22 mouse cellular contexts compared by ENCODE assay signal in the genomic region with DNA sequence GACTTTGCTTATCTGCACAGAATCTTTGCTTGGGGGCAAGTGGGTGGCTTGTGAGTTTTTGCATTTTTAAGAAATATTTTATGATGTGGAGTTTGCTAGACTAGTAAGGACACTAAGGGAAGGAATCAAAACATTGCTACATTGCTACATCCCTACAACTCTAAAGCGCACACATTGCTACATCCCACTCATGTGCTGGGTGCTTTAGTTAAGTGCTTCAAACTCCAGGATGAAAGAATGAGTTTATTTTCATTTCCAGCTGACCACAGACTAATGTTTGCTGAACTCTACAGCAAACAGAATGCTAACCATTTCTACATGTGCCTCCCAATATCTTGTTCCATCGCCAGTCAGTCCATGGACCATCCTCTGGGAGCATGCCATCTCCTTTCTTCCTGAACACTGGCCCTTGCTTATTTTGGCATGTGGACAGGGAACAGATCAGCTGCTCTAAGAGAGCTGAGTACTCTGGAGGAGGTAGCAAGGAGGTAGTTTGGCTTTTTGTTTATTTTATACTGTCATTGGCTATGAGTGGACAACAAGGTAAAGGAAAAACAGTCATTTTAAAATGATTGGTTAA. TPM values are rescaled to one million over a fixed set of nuclear protein-coding genes. Genes with fewer than 3 reads are reported as not detected.
DNase-seq lines count a peak whose midpoint lies in the region; ATAC-seq and TF ChIP-seq lines count a peak whose summit lies in the region.
"Had no signal": no experiment of that assay in that cellular context is flagged by ENCODE, and none has a peak within 500 bp of the region (broad histone marks: within the 10 kb centered on the region; RNA-seq: fewer than 3 reads in every experiment).

No protein-coding gene starts in this region.

- peaks cover 14% of the 10 kb centered on the region for H3K4me1 ChIP-seq in kidney, embryonic 15.5 days
- H3K4me1 ChIP-seq in lung, adult 2 months (ENCODE audit: control insufficient read depth, insufficient read depth, low read length): no peaks in the 10 kb centered on the region; the same call in 1 of the 2 replicates
- peaks cover 30% of the 10 kb centered on the region for H3K4me1 ChIP-seq in liver, embryonic 16.5 days (ENCODE audit: control insufficient read depth, low read depth, low read length)
- peaks cover 11% of the 10 kb centered on the region for H3K4me1 ChIP-seq in embryonic facial prominence, embryonic 10.5 days

- WGBS in kidney, embryonic 15.5 days: 87% methylated on average over 2 of the region's 2 CpGs
- 62% methylated on average over 2 of the region's 2 CpGs for WGBS in lung, adult 2 months
- 72% methylated on average over 2 of the region's 2 CpGs for WGBS in liver, embryonic 16.5 days (ENCODE audit: insufficient replicate concordance)
- 91% methylated on average over 2 of the region's 2 CpGs for WGBS in embryonic facial prominence, embryonic 10.5 days

- H3K4me3 ChIP-seq in kidney, embryonic 15.5 days (replicated peaks): no peak overlapping the region
- no peak overlapping the region for H3K4me3 ChIP-seq in lung, adult 2 months (replicated peaks; ENCODE audit: extremely low read depth, low read depth, low read length)
- no peak overlapping the region for H3K4me3 ChIP-seq in liver, embryonic 16.5 days (ENCODE audit: low read depth, low read length)
- H3K4me3 ChIP-seq in embryonic facial prominence, embryonic 10.5 days: no peak overlapping the region
- H3K4me3 ChIP-seq: limb, embryonic 10.5 days had no signal

- H3K36me3 ChIP-seq in kidney, embryonic 15.5 days: no peaks in the 10 kb centered on the region
- H3K36me3 ChIP-seq in liver, embryonic 16.5 days (ENCODE audit: control insufficient read depth, insufficient read depth): no peaks in the 10 kb centered on the region
- H3K36me3 ChIP-seq in embryonic facial prominence, embryonic 10.5 days (replicated peaks): no peaks in the 10 kb centered on the region
- H3K36me3 ChIP-seq: limb, embryonic 10.5 days had no signal

- H3K27ac ChIP-seq in kidney, embryonic 15.5 days: no peak overlapping the region
- H3K27ac ChIP-seq in liver, embryonic 16.5 days (ENCODE audit: low read length): peak overlapping the region; percentile 50
- H3K27ac ChIP-seq in embryonic facial prominence, embryonic 10.5 days (replicated peaks): no peak overlapping the region
- H3K27ac ChIP-seq: limb, embryonic 10.5 days; macrophage had no signal

- H3K4me2 ChIP-seq in kidney, embryonic 15.5 days: no peak overlapping the region
- peak overlapping the region; percentile 88; the same call in 1 of the 2 replicates for H3K4me2 ChIP-seq in liver, embryonic 16.5 days (ENCODE audit: low read depth, low read length)
- H3K4me2 ChIP-seq: heart, embryonic 11.5 days had no signal

- no peak for TF ChIP-seq POLR2A in lung, adult 2 months (IDR thresholded peaks at IDR 0.05; ENCODE audit: borderline replicate concordance, extremely low read depth, low read depth, low read length)

- H3K9me3 ChIP-seq in kidney, embryonic 15.5 days (replicated peaks): no peaks in the 10 kb centered on the region
- H3K9me3 ChIP-seq in liver, embryonic 16.5 days (replicated peaks; ENCODE audit: control insufficient read depth, low read length): no peaks in the 10 kb centered on the region
- H3K9me3 ChIP-seq in embryonic facial prominence, embryonic 10.5 days: no peaks in the 10 kb centered on the region
- H3K9me3 ChIP-seq: G1E; limb, embryonic 10.5 days had no signal

- ATAC-seq in kidney, embryonic 15.5 days (replicated peaks; ENCODE audit: low FRiP score): no peak
- ATAC-seq in liver, embryonic 16.5 days (ENCODE audit: low read depth): no peak

- peak; percentile 49 for DNase-seq in kidney, adult 11 months
- DNase-seq in lung, adult 18-20 months: peak; percentile 7 to 34
- DNase-seq in lung, adult 2 months: no peak
- peak; percentile 41 for DNase-seq in Muller cell, postnatal 12 days (ENCODE audit: inconsistent ontology term)
- DNase-seq in embryonic facial prominence, embryonic 10.5 days (ENCODE audit: low spot score): no peak
- DNase-seq: adrenal gland, postnatal 36 days; gastrocnemius, postnatal 36 days; heart, postnatal 36 days; kidney, postnatal 4 days; layer of hippocampus, postnatal 36 days; midbrain, embryonic 14.5 days; right cerebral cortex, postnatal 14 days; thymus, postnatal 4 days had no signal

- H3K27me3 ChIP-seq in kidney, embryonic 15.5 days: no peaks in the 10 kb centered on the region
- H3K27me3 ChIP-seq in liver, embryonic 16.5 days (ENCODE audit: control insufficient read depth, insufficient read depth, low read depth, low read length): no peaks in the 10 kb centered on the region
- 0 out of 2 replicates have a peak, but pooled peaks cover 4% of the 10 kb centered on the region for H3K27me3 ChIP-seq in embryonic facial prominence, embryonic 10.5 days (replicated peaks; ENCODE audit: low read depth, poor library complexity, severe bottlenecking)

- TF ChIP-seq CTCF in lung, adult 2 months (IDR thresholded peaks at IDR 0.05; ENCODE audit: insufficient read depth, low read length): no peak

- H3K9ac ChIP-seq in kidney, embryonic 15.5 days: no peak overlapping the region
- H3K9ac ChIP-seq in liver, embryonic 16.5 days (ENCODE audit: low read depth, low read length): no peak overlapping the region

RNA-seq across cellular contexts. Expression of gene Sord, which starts 3.4 kb away (rescaled TPM):
- polyA plus RNA-seq in kidney, embryonic 15.5 days (2015; fragmentation: Nextera tagmentation; extraction: Ambion mirVana): 41.0 and 41.6 TPM in 2 replicates
- polyA plus RNA-seq in lung, adult 2 months (2012; rRNA removed): 15.3 and 21.9 TPM in 2 replicates
- 193 and 196 TPM in 2 replicates for polyA plus RNA-seq in liver, embryonic 16.5 days (2015; fragmentation: Nextera tagmentation; extraction: Ambion mirVana)
- 23.5 and 23.8 TPM in 2 replicates for polyA plus RNA-seq in embryonic facial prominence, embryonic 10.5 days (2016; fragmentation: Nextera tagmentation; extraction: Ambion mirVana)

RNA-seq across cellular contexts. Expression of gene Terb2, which starts 51.9 kb away (rescaled TPM):
- not detected in 2 replicates for polyA plus RNA-seq in kidney, embryonic 15.5 days (2015; fragmentation: Nextera tagmentation; extraction: Ambion mirVana)
- polyA plus RNA-seq in lung, adult 2 months (2012; rRNA removed): not detected in 2 replicates
- not detected in 2 replicates for polyA plus RNA-seq in liver, embryonic 16.5 days (2015; fragmentation: Nextera tagmentation; extraction: Ambion mirVana)
- not detected in 2 replicates for polyA plus RNA-seq in embryonic facial prominence, embryonic 10.5 days (2016; fragmentation: Nextera tagmentation; extraction: Ambion mirVana)
- polyA plus RNA-seq: embryonic facial prominence, embryonic 14.5 days; forebrain, embryonic 11.5 days; G1E; heart, embryonic 11.5 days; limb, embryonic 10.5 days; macrophage; midbrain, embryonic 14.5 days; neural tube, embryonic 11.5 days had no signal

RNA-seq across cellular contexts. Expression of gene Patl2, which starts 52.0 kb away (rescaled TPM):
- 0.06 TPM in 1 of 2 replicates, not detected in the other for polyA plus RNA-seq in kidney, embryonic 15.5 days (2015; fragmentation: Nextera tagmentation; extraction: Ambion mirVana)
- 0.07 TPM in 1 of 2 replicates, not detected in the other for polyA plus RNA-seq in lung, adult 2 months (2012; rRNA removed)
- 0.04 and 0.07 TPM in 2 replicates for polyA plus RNA-seq in liver, embryonic 16.5 days (2015; fragmentation: Nextera tagmentation; extraction: Ambion mirVana)
- polyA plus RNA-seq in embryonic facial prominence, embryonic 10.5 days (2016; fragmentation: Nextera tagmentation; extraction: Ambion mirVana): 0.10 TPM in 1 of 2 replicates, not detected in the other
- polyA plus RNA-seq: embryonic facial prominence, embryonic 14.5 days; forebrain, embryonic 11.5 days; heart, embryonic 11.5 days; limb, embryonic 10.5 days; midbrain, embryonic 14.5 days; neural tube, embryonic 11.5 days had no signal

Comparison
In these comparisons a context has a peak if more than half of its experiments do, and no peak if none do; other contexts are left out.
1. DNase-seq: peak in kidney, adult 11 months (single experiment), lung, adult 18-20 months (2 of 2) and Muller cell, postnatal 12 days (single experiment); none in lung, adult 2 months (single experiment) and embryonic facial prominence, embryonic 10.5 days (single experiment).